Mouse (Mus musculus) adrenal gland, postnatal 36 days (tissue): Measurements from ENCODE around the gene D16Ertd472e. TPM values are rescaled to one million over a fixed set of nuclear protein-coding genes. Genes with fewer than 3 reads are reported as not detected.

ENCODE experiments used
- DNase-seq, 2 experiments: peaks; one replicate each; pipeline ENCODE4 v3.0.0; 2021; ENCODE audit warnings: mixed read lengths in 1 of 2
- total RNA-seq, 2 experiments: library from RNA; stranded (reverse); gene quantifications; 2 replicates each; pipeline ENCODE4 v1.2.3; 2021

The D16Ertd472e gene
- total RNA-seq, 2 experiments from 2014 or later: 50.6 to 53.1 TPM

DNA sequence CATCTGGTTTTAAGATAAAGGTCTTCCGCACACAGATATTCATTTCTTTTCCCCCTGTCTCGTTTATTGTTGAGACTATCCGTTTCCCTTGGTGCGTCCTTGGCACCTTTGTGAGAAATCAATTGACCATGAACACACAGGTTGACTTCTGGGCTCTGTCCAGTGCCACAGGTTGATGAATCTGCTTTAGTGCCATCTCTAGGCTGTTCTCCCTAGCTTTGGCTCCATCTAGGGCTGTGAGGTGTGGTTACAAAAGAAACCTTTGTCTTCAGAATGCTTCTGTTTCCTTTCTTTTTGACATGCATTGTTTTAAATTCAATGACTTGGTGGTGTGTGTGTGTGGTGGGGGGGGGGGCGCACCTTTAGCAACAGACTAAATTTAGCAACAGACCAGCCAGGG is 85.7 kb downstream of the D16Ertd472e start:
- no peak for DNase-seq

Other genes with a start within 250 kb of the D16Ertd472e start
- 10 to 100 TPM; 40.5 to 41.1 TPM for gene Btg3, start 199.5 kb downstream of the D16Ertd472e start, total RNA-seq